Mouse (Mus musculus): ENCODE results near the gene Chtop. TPM values are rescaled to one million over a fixed set of nuclear protein-coding genes. Genes with fewer than 3 reads are reported as not detected.

Chtop gene
- polyA plus RNA-seq, 1 experiment from 2014 or later: 78.2 TPM

GRCm38 (mm10) chr3:90535446-90535845 is 26.1 kb upstream of the Chtop start:
- no peaks in the 10 kb centered on the region for H3K27me3 ChIP-seq (replicated peaks; ENCODE audit: control insufficient read depth, insufficient read depth, low read length)
- no peak overlapping the region for H3K4me3 ChIP-seq (ENCODE audit: low read depth, low read length)
- H3K27ac ChIP-seq (ENCODE audit: low read depth, low read length): no peak overlapping the region
- no peaks in the 10 kb centered on the region for H3K36me3 ChIP-seq (ENCODE audit: control insufficient read depth, insufficient read depth, low read length)
- no peak for ATAC-seq (replicated peaks; ENCODE audit: low FRiP score)
- no peak overlapping the region for H3K4me2 ChIP-seq
- H3K9me3 ChIP-seq (ENCODE audit: control insufficient read depth, low read length): no peaks in the 10 kb centered on the region
- WGBS: 64% methylated on average over 1 of the region's 1 CpGs
- DNase-seq (ENCODE audit: low spot score): no peak
- no peak overlapping the region for H3K9ac ChIP-seq (ENCODE audit: low read depth, low read length)
- no peaks in the 10 kb centered on the region for H3K4me1 ChIP-seq (replicated peaks; ENCODE audit: control insufficient read depth, insufficient read depth, low read length)

- H3K4me3 ChIP-seq (ENCODE audit: low read depth, low read length): no peak overlapping the region
- ATAC-seq (replicated peaks; ENCODE audit: low FRiP score) (no peak), DNase-seq (ENCODE audit: low spot score) (no peak)
- no peaks in the 10 kb centered on the region for H3K4me1 ChIP-seq (replicated peaks; ENCODE audit: control insufficient read depth, insufficient read depth, low read length)
- H3K27me3 ChIP-seq (replicated peaks; ENCODE audit: control insufficient read depth, insufficient read depth, low read length): no peaks in the 10 kb centered on the region
- H3K9ac ChIP-seq (ENCODE audit: low read depth, low read length): no peak overlapping the region
- no peaks in the 10 kb centered on the region for H3K9me3 ChIP-seq (ENCODE audit: control insufficient read depth, low read length)
- no peak overlapping the region for H3K4me2 ChIP-seq
- 70% methylated on average over 5 of the region's 5 CpGs for WGBS
- H3K36me3 ChIP-seq (ENCODE audit: control insufficient read depth, insufficient read depth, low read length): no peaks in the 10 kb centered on the region
- no peak overlapping the region for H3K27ac ChIP-seq (ENCODE audit: low read depth, low read length)
Measured at GRCm38 (mm10) chr3:90531713-90532112, 22.4 kb upstream of the Chtop start.

- WGBS: 81% methylated on average over 7 of the region's 7 CpGs
- DNase-seq (ENCODE audit: low spot score) (peak; percentile 25), ATAC-seq (replicated peaks; ENCODE audit: low FRiP score) (no peak)
- Histone ChIP-seq H3K4me3 (ENCODE audit: low read depth, low read length) (no peak overlapping the region), H3K9me3 (ENCODE audit: control insufficient read depth, low read length) (no peaks in the 10 kb centered on the region), H3K9ac (ENCODE audit: low read depth, low read length) (no peak overlapping the region), H3K36me3 (ENCODE audit: control insufficient read depth, insufficient read depth, low read length) (no peaks in the 10 kb centered on the region), H3K4me1 (replicated peaks; ENCODE audit: control insufficient read depth, insufficient read depth, low read length) (no peaks in the 10 kb centered on the region), H3K4me2 (no peak overlapping the region), H3K27me3 (replicated peaks; ENCODE audit: control insufficient read depth, insufficient read depth, low read length) (no peaks in the 10 kb centered on the region), H3K27ac (ENCODE audit: low read depth, low read length) (no peak overlapping the region)
Measured at GRCm38 (mm10) chr3:90527291-90527873, 18.1 kb upstream of the Chtop start.

GRCm38 (mm10) chr3:90526580-90526979 is 17.3 kb upstream of the Chtop start, which contains the start of gene S100a14:
S100a14 (plus strand) TSS chr3:90526856.
- Histone ChIP-seq H3K4me2 (no peak within 1 kb of the TSS), H3K27me3 (replicated peaks; ENCODE audit: control insufficient read depth, insufficient read depth, low read length) (no peaks in the 10 kb centered on the region), H3K9ac (ENCODE audit: low read depth, low read length) (no peak within 1 kb of the TSS), H3K4me1 (replicated peaks; ENCODE audit: control insufficient read depth, insufficient read depth, low read length) (no peaks in the 10 kb centered on the region), H3K36me3 (ENCODE audit: control insufficient read depth, insufficient read depth, low read length) (no peaks in the 10 kb centered on the region), H3K27ac (ENCODE audit: low read depth, low read length) (no peak within 1 kb of the TSS), H3K9me3 (ENCODE audit: control insufficient read depth, low read length) (no peaks in the 10 kb centered on the region), H3K4me3 (ENCODE audit: low read depth, low read length) (no peak within 1 kb of the TSS)
- no peak for DNase-seq (ENCODE audit: low spot score)
- ATAC-seq (replicated peaks; ENCODE audit: low FRiP score): no peak
- WGBS: 63% methylated on average over 5 of the region's 5 CpGs

- no peaks in the 10 kb centered on the region for H3K27me3 ChIP-seq (replicated peaks; ENCODE audit: control insufficient read depth, insufficient read depth, low read length)
- H3K4me1 ChIP-seq (replicated peaks; ENCODE audit: control insufficient read depth, insufficient read depth, low read length): no peaks in the 10 kb centered on the region
- DNase-seq (ENCODE audit: low spot score): peak; percentile 26
- 70% methylated on average over 2 of the region's 2 CpGs for WGBS
- no peaks in the 10 kb centered on the region for H3K36me3 ChIP-seq (ENCODE audit: control insufficient read depth, insufficient read depth, low read length)
- no peak overlapping the region for H3K9ac ChIP-seq (ENCODE audit: low read depth, low read length)
- H3K9me3 ChIP-seq (ENCODE audit: control insufficient read depth, low read length): no peaks in the 10 kb centered on the region
- H3K27ac ChIP-seq (ENCODE audit: low read depth, low read length): no peak overlapping the region
- no peak overlapping the region for H3K4me3 ChIP-seq (ENCODE audit: low read depth, low read length)
- no peak for ATAC-seq (replicated peaks; ENCODE audit: low FRiP score)
- no peak overlapping the region for H3K4me2 ChIP-seq
Measured at GRCm38 (mm10) chr3:90526076-90526475, 16.8 kb upstream of the Chtop start.

GRCm38 (mm10) chr3:90525421-90525820 is 16.1 kb upstream of the Chtop start:
- H3K9me3 ChIP-seq (ENCODE audit: control insufficient read depth, low read length): no peaks in the 10 kb centered on the region
- H3K4me2 ChIP-seq: no peak overlapping the region
- WGBS: 57% methylated on average over 4 of the region's 4 CpGs
- ATAC-seq (replicated peaks; ENCODE audit: low FRiP score) (peak; percentile 70; the same call in 1 of the 2 replicates), DNase-seq (ENCODE audit: low spot score) (peak; percentile 31)
- H3K27ac ChIP-seq (ENCODE audit: low read depth, low read length): no peak overlapping the region
- no peak overlapping the region for H3K4me3 ChIP-seq (ENCODE audit: low read depth, low read length)
- H3K36me3 ChIP-seq (ENCODE audit: control insufficient read depth, insufficient read depth, low read length): no peaks in the 10 kb centered on the region
- H3K9ac ChIP-seq (ENCODE audit: low read depth, low read length): no peak overlapping the region
- H3K4me1 ChIP-seq (replicated peaks; ENCODE audit: control insufficient read depth, insufficient read depth, low read length): no peaks in the 10 kb centered on the region
- H3K27me3 ChIP-seq (replicated peaks; ENCODE audit: control insufficient read depth, insufficient read depth, low read length): no peaks in the 10 kb centered on the region

GRCm38 (mm10) chr3:90517711-90518110 is 8.4 kb upstream of the Chtop start:
- peaks cover 11% of the 10 kb centered on the region for H3K4me1 ChIP-seq (replicated peaks; ENCODE audit: control insufficient read depth, insufficient read depth, low read length)
- WGBS: 84% methylated on average over 4 of the region's 4 CpGs
- no peak overlapping the region for H3K4me2 ChIP-seq
- ATAC-seq (replicated peaks; ENCODE audit: low FRiP score) (no peak), DNase-seq (ENCODE audit: low spot score) (no peak)
- H3K9ac ChIP-seq (ENCODE audit: low read depth, low read length): no peak overlapping the region
- no peak overlapping the region for H3K4me3 ChIP-seq (ENCODE audit: low read depth, low read length)
- H3K27ac ChIP-seq (ENCODE audit: low read depth, low read length): no peak overlapping the region
- no peaks in the 10 kb centered on the region for H3K27me3 ChIP-seq (replicated peaks; ENCODE audit: control insufficient read depth, insufficient read depth, low read length)
- no peaks in the 10 kb centered on the region for H3K9me3 ChIP-seq (ENCODE audit: control insufficient read depth, low read length)
- no peaks in the 10 kb centered on the region for H3K36me3 ChIP-seq (ENCODE audit: control insufficient read depth, insufficient read depth, low read length)

GRCm38 (mm10) chr3:90515789-90516188 is 6.5 kb upstream of the Chtop start:
- Histone ChIP-seq H3K4me3 (ENCODE audit: low read depth, low read length) (no peak overlapping the region), H3K4me2 (no peak overlapping the region; the same call in 1 of the 2 replicates), H3K27me3 (replicated peaks; ENCODE audit: control insufficient read depth, insufficient read depth, low read length) (no peaks in the 10 kb centered on the region), H3K4me1 (replicated peaks; ENCODE audit: control insufficient read depth, insufficient read depth, low read length) (peaks cover 11% of the 10 kb centered on the region), H3K27ac (ENCODE audit: low read depth, low read length) (no peak overlapping the region), H3K9ac (ENCODE audit: low read depth, low read length) (no peak overlapping the region), H3K9me3 (ENCODE audit: control insufficient read depth, low read length) (no peaks in the 10 kb centered on the region), H3K36me3 (ENCODE audit: control insufficient read depth, insufficient read depth, low read length) (no peaks in the 10 kb centered on the region)
- ATAC-seq (replicated peaks; ENCODE audit: low FRiP score): no peak
- DNase-seq (ENCODE audit: low spot score): no peak
- WGBS: 91% methylated on average over 4 of the region's 4 CpGs

GRCm38 (mm10) chr3:90515242-90515641 is 5.9 kb upstream of the Chtop start:
- Histone ChIP-seq H3K27me3 (replicated peaks; ENCODE audit: control insufficient read depth, insufficient read depth, low read length) (no peaks in the 10 kb centered on the region), H3K4me3 (ENCODE audit: low read depth, low read length) (peak overlapping the region; percentile 46), H3K9me3 (ENCODE audit: control insufficient read depth, low read length) (no peaks in the 10 kb centered on the region), H3K27ac (ENCODE audit: low read depth, low read length) (no peak overlapping the region), H3K9ac (ENCODE audit: low read depth, low read length) (peak overlapping the region; percentile 62), H3K36me3 (ENCODE audit: control insufficient read depth, insufficient read depth, low read length) (no peaks in the 10 kb centered on the region), H3K4me1 (replicated peaks; ENCODE audit: control insufficient read depth, insufficient read depth, low read length) (peaks cover 11% of the 10 kb centered on the region), H3K4me2 (peak overlapping the region; percentile 87)
- DNase-seq (ENCODE audit: low spot score) (no peak), ATAC-seq (replicated peaks; ENCODE audit: low FRiP score) (no peak)
- 30% methylated on average over 1 of the region's 1 CpGs for WGBS

Data from liver, embryonic 11.5 days (tissue).